Mouse (Mus musculus): Measurements from ENCODE around the gene Ylpm1.

Ylpm1 gene

DNA sequence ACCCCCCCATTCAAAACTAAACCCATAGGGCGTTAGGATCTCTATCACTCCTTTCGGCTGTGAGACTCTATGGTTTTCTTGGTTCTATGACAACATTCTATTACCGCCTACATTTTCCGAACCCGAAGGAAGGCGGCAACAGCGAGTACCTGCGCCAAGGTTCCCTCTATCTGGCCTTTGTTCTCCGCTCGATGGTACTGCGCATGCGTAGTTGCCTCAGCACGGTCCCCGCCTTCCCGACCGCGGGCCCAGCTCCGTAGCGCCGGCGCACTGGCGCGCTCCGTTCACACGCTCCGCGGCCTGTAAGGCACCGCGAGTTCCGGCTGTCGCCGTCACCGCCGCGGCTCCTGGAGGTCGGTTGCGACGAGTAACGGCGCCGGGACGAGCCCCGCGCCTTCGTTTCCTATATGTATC lies at the start of gene Ylpm1:
Gene Ylpm1, plus strand, starts transcription at position 239 of the 414 bp plus-strand sequence.
- peak; percentile 87 for DNase-seq (ENCODE audit: low spot score)

- DNase-seq (ENCODE audit: low spot score) = no peak
These were observed 48.1 kb upstream of the Ylpm1 start for GRCm38 (mm10) chr12:84947894-84948583.

- no peak for DNase-seq (ENCODE audit: low spot score)
These were observed 47.4 kb upstream of the Ylpm1 start for GRCm38 (mm10) chr12:84948584-84949285.

DNA sequence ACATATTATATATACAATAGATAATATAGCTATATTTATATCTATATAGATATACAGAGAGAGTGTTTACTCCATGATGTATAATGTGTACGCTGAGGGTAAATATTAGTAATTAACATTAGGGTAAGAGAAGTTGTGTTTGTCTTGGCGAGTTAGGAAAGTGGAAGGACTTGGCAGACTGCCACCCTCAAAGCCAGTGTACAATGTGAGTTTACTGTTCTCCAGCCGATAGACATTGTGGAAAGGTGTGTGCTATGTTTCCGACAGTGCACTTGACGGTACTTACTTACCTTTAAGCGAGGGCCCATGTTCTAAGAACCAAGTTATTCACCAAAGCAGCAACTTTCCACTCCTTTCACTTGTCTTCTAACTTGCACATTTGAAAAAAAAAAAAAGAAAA lies 45.4 kb upstream of the Ylpm1 start:
- no peak for DNase-seq (ENCODE audit: low spot score)

DNA sequence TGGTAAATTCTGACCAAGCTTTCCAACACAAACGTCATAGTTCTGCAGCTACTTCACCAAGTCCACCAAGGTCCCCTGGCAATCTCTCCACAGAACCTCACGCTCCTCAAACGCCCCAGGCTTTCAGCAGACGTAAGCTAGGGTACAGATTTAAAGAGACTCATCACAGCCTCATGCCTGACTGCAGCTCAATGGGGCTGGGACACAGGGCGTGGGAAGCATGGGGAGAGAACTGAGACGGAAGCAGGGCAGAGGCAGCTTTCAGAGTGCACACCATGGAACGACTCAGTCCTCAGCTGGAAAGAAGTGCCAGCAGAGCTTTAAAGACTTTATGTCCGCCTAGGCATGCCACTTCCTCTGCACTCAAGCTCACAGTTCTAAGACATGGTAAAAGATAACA lies 44.6 kb upstream of the Ylpm1 start:
- DNase-seq (ENCODE audit: low spot score) = no peak

DNA sequence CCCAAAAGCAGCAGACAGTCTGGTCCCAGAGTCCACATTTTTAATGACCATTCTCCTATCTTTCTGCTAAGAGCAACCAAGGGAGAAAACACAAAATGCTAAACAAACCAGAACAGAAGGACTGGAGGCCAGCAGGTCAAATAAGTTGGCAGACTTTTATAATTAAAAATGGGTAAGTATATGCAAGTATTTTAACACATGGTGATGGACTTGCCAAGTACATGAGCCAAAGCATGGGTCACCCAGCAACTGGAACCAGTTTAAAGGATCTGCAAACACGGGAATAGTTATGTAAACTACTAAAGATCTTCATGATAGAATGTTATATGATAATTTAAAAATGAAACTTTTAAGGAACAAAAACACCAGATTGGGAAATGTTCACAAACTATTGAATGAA lies 43.8 kb upstream of the Ylpm1 start:
- no peak for DNase-seq (ENCODE audit: low spot score)

- no peak for DNase-seq (ENCODE audit: low spot score)
These were observed 39.8 kb upstream of the Ylpm1 start for GRCm38 (mm10) chr12:84956317-84956716.

- no peak for DNase-seq (ENCODE audit: low spot score)
These were observed 37.2 kb upstream of the Ylpm1 start for GRCm38 (mm10) chr12:84958794-84959356.

DNA sequence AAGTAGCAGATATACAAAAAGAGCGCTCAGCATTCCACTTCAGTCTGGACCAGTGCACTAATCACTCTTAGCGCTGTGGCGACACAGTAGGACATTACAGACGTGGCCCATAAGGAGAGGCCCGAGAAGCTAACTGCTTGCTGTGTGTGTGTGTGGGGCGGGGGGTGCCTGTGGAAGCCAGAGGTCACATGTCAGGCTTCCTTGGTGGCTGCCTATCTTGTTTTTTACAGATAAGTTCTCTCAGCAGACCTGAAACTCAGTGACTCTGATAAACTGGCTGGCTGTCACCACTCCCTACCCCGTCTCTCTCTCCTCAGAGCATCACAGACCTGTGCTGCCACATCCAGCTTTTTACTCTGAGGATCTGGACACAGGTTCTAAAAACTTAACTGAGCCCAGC lies 33.5 kb upstream of the Ylpm1 start:
- DNase-seq (ENCODE audit: low spot score) = no peak

DNA sequence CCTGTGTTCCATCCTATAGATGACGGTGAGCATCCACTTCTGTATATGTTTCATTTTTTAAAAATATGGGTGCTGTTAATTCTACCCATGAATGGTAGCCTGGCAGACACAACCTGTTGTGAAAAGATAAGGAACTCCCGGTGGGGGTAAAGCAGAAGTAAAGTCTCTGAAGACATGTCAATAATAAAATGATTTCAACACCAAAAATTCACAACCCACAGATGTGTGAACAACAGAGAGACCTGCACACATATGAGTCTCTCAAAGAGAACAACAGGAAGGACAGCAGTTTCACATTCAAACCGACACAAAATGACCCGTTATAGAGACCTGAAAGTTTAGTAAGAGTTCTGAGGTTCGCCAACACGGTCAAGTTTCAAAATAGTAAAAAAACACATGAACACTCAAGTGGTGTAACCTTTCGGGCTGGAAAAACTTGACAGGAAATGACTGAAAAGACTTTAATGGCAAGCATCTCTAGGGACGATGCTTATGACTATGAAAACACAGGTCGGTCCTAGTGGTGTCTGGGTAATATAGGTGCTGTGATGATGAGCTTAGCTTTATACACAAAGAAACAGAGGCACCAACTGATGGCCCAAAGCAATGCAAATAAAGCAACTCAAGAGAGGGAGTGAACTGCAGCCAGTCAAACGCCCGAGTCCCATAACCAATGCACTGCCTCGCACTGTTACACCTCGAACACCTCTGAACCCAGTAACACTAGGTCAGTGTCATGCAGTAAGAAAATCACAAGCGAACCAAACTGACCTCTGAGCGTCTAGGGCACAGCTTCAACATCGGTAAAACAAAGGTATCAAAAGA lies 27.1 kb upstream of the Ylpm1 start:
- DNase-seq (ENCODE audit: low spot score) = no peak

GRCm38 (mm10) chr12:84969656-84970427 lies 26.3 kb upstream of the Ylpm1 start:
- no peak for DNase-seq (ENCODE audit: low spot score)

- DNase-seq (ENCODE audit: low spot score) = peak; percentile 64
These were observed 25.6 kb upstream of the Ylpm1 start, which contains the start of the genes Fcf1 and Arel1 for GRCm38 (mm10) chr12:84970428-84971096. TSS of gene Fcf1 (plus strand) at chr12:84970897. TSS of gene Arel1 (minus strand) at chr12:84970900.

GRCm38 (mm10) chr12:84979264-84979862 lies 16.8 kb upstream of the Ylpm1 start:
- DNase-seq (ENCODE audit: low spot score) = no peak

DNA sequence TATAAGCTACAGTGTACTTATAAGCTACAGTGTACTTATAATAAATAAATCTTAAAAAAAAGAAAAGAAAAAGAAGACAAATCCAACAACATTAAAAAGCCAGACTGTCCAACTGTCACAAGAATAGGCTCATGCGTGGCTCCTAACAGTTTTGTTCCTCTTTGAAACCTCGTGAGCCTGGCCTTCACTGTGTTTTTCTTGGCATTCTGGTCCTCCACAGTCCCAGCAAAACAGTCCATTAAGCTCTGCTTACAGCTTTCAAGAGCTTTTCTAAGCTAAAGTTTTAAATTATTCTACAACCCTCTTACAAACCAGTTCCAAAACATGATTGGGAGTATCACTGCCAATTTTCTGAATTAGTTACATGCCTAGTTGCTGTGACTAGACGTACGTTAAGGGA lies 6.7 kb upstream of the Ylpm1 start:
- DNase-seq (ENCODE audit: low spot score) = no peak

DNA sequence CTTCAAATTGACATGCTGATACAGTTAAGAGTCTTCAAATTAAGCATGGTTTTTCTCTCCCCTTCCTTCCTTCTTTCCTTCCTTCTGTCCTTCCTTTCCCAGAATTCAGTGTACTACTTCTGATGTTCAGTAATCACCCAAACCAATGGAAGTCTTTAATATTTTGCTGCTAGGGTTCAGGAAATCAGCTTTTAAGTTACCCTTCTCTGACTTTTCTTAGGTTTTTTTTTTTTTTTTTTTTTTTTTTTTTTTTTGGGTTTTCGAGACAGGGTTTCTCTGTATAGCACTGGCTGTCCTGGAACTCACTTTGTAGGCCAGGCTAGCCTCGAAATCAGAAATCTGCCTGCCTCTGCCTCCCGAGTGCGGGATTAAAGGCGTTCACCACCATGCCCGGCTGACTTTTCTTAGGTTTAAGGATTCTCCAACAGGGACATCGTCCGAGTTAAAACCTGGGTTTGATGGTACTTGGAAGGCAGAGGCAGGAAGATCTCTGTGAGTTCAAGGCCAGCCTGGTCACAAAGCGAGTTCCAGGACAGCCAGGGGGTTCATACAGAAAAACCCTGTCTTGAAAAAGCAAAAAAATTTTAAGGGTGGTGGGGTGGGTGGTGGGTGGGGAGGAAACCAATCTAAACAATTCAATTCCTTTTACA lies 884 bp upstream of the Ylpm1 start:
- DNase-seq (ENCODE audit: low spot score) = no peak

DNA sequence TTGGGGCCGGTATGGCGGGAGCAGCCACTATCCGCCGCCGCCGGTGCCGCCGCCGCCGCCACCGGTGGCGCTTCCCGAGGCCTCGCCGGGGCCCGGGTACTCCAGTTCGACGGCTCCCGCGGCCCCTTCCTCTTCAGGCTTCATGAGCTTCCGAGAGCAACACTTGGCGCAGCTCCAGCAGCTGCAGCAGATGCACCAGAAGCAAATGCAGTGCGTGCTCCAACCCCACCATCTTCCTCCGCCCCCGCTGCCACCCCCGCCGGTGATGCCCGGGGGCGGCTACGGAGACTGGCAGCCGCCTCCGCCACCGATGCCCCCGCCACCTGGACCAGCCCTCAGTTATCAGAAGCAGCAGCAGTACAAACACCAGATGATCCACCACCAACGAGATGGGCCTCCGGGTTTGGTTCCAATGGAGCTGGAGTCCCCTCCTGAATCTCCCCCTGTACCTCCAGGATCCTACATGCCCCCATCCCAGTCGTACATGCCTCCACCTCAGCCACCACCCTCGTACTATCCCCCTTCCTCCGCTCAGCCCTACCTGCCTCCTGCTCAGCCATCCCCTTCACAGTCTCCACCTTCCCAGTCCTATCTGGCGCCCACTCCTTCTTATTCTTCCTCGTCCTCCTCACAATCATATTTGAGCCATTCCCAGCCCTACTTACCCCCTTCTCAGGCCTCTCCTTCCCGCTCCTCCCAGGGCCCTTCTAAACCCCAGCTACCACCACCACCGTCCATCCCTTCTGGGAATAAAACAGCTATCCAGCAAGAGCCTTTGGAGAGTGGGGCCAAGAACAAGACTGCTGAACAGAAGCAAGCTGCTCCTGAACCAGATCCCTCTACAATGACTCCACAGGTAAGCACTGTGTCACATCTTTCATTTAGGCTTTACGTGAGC lies 629 bp downstream of the Ylpm1 start:
- DNase-seq (ENCODE audit: low spot score) = peak; percentile 25

DNA sequence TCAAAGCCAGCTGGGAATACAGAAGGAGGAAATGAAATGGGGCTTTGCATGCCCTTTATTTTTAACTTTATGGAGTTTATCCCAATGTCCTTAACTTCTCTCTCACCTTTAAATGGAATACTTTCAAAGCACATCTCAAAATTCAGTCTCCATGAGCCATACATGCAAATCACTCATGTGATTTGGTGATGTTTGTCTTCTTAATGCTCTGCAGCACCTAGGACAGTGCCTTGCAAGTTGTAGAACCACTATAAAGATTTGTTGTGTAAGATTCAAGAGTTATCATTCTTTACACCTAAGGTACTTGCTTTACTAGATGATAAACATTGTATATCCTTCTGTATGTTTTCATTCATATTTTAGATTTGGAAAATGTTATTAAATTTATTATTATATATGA lies 2.9 kb downstream of the Ylpm1 start:
- no peak for DNase-seq (ENCODE audit: low spot score)

DNA sequence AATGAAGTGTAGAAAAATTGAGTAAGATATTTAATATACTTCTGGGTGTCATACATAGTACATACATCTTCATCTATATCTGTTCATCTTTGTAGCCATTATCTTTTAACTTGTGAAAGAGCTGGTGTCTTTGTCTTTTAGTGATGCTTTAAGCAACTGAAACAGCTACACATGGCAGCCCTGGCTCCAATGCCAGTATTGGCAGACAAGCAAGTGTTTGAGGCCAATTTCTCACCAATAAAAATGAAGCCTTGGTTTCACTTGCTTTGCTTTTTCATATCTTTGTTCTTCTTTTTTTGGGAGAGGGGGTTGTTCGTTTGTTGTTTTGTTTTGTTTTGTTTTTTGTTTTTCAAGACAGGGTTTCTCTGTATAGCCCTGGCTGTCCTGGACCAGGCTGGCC lies 10.1 kb downstream of the Ylpm1 start:
- DNase-seq (ENCODE audit: low spot score) = no peak

DNA sequence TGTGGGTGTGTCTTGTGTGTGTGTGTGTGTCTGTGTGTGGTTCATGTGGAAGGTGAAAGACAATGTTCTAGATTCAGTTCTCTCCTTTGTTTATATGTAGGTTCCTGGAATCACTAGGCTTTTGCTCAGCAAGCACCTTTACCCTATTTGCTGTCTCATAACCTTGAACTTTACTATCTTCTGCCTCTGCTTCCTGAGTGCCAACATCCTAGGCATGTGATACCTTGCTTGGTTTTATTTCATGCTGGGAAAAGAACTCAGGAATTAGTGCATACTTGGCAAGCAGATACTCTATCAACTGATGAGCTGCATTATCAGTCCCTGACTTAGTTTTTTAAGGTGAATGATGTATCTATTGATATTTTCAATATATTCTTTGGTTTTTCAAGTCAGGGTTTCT lies 10.9 kb downstream of the Ylpm1 start:
- no peak for DNase-seq (ENCODE audit: low spot score)

Data from layer of hippocampus, adult 9-10 months (tissue).